Mouse (Mus musculus): ENCODE measurements around the gene Trpc2.

DNA sequence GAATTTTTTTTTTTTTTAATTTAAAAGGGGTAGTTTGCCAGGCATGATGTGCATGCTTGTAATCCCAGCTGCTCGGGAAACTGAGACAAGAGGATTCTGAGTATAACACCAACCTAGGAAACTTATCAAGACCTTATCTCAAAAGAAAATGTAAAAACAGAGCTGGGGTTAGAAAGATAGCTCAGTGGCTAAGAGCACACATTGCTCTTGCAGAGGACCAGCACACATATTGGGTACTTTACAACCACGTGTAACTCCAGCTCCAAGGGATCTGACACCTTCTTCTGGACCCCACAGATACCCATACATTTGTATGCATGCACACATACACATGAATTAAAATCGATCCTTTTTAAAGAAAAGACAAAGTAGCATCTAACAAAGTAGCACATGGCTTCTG is 21.6 kb upstream of the Trpc2 start:
- TF ChIP-seq CTCF (IDR thresholded peaks at IDR 0.05) = no peak
- no peak for TF ChIP-seq EP300 (IDR thresholded peaks at IDR 0.05)
